Mouse (Mus musculus): ENCODE results near the gene Mnd1.
A peak's percentile ranks its signal among the peaks of the same experiment; 100 is the strongest.

Gene Mnd1

GRCm38 (mm10) chr3:84046206-84046605, 109.4 kb downstream of the Mnd1 start:
- DNase-seq (ENCODE audit: low spot score in 2 of 2), result no peak

GRCm38 (mm10) chr3:84041739-84042138, 113.8 kb downstream of the Mnd1 start:
- DNase-seq (ENCODE audit: low spot score in 2 of 2), result no peak

GRCm38 (mm10) chr3:84040476-84041082, 115.0 kb downstream of the Mnd1 start:
- DNase-seq (ENCODE audit: low spot score in 2 of 2), result no peak

GRCm38 (mm10) chr3:84039646-84040475, 115.7 kb downstream of the Mnd1 start, which contains the start of gene Tmem131l:
Gene Tmem131l, minus strand, starts transcription at chr3:84040175.
- DNase-seq (ENCODE audit: low spot score in 2 of 2), result peak; percentile 71 to 73

GRCm38 (mm10) chr3:84038981-84039645, 116.5 kb downstream of the Mnd1 start:
- peak; percentile 37 to 50 for DNase-seq (ENCODE audit: low spot score in 2 of 2)

GRCm38 (mm10) chr3:84038126-84038525, 117.5 kb downstream of the Mnd1 start:
- DNase-seq (ENCODE audit: low spot score in 2 of 2), result no peak
